Comparison of ENCODE assay signal across 8 mouse cellular contexts in genomic region chr15:25411461-25411860, GRCm38 (mm10). TPM values are rescaled to one million over a fixed set of nuclear protein-coding genes. Genes with fewer than 3 reads are reported as not detected.
A peak's percentile ranks its signal among the peaks of the same experiment; 100 is the strongest.
DNase-seq lines count a peak whose midpoint lies in the region; ATAC-seq and TF ChIP-seq lines count a peak whose summit lies in the region.

No protein-coding gene starts in this region.

- WGBS in limb, embryonic 14.5 days: 28% methylated on average over 7 of the region's 7 CpGs
- 60% methylated on average over 7 of the region's 7 CpGs for WGBS in stomach, postnatal 0 days

- peak overlapping the region; percentile 81 for H3K4me2 ChIP-seq in limb, embryonic 14.5 days (replicated peaks; ENCODE audit: low read depth, low read length, severe bottlenecking)
- H3K4me2 ChIP-seq in stomach, postnatal 0 days (replicated peaks; ENCODE audit: low read depth): peak overlapping the region; percentile 77

- no peak for TF ChIP-seq POLR2A in limb, embryonic 14.5 days (IDR thresholded peaks at IDR 0.05; ENCODE audit: borderline replicate concordance, extremely low read depth, insufficient read depth, insufficient read length)

- H3K4me3 ChIP-seq in limb, embryonic 14.5 days (replicated peaks; ENCODE audit: low read length): peak overlapping the region; percentile 98
- H3K4me3 ChIP-seq in stomach, postnatal 0 days (ENCODE audit: low read depth, low read length): peak overlapping the region; percentile 77; the same call in 1 of the 2 replicates

- H3K27me3 ChIP-seq in limb, embryonic 14.5 days (ENCODE audit: control insufficient read depth, insufficient read depth, low read length): no peaks in the 10 kb centered on the region
- no peaks in the 10 kb centered on the region for H3K27me3 ChIP-seq in stomach, postnatal 0 days (ENCODE audit: control insufficient read depth, insufficient read depth, low read length)

- no peak for TF ChIP-seq CTCF in stomach, postnatal 0 days (IDR thresholded peaks at IDR 0.05; ENCODE audit: low read depth)

- peak overlapping the region; percentile 95 for H3K9ac ChIP-seq in limb, embryonic 14.5 days (ENCODE audit: low read depth, low read length, severe bottlenecking)
- no peak overlapping the region for H3K9ac ChIP-seq in stomach, postnatal 0 days (ENCODE audit: low read length)

- 0 out of 2 replicates have a peak overlapping the region, but pooled peaks have one; percentile 93 for H3K27ac ChIP-seq in limb, embryonic 14.5 days (replicated peaks; ENCODE audit: low read depth, low read length)
- no peak overlapping the region for H3K27ac ChIP-seq in stomach, postnatal 0 days (replicated peaks)

- H3K36me3 ChIP-seq in limb, embryonic 14.5 days (ENCODE audit: control insufficient read depth, insufficient read depth, low read length): peaks cover 8% of the 10 kb centered on the region; the same call in 1 of the 2 replicates
- no peaks in the 10 kb centered on the region for H3K36me3 ChIP-seq in stomach, postnatal 0 days (ENCODE audit: control insufficient read depth, insufficient read depth, low read length)

- 0 out of 2 replicates have a peak, but pooled peaks cover 5% of the 10 kb centered on the region for H3K4me1 ChIP-seq in limb, embryonic 14.5 days (ENCODE audit: control insufficient read depth, insufficient read depth, low read length)
- H3K4me1 ChIP-seq in stomach, postnatal 0 days (replicated peaks; ENCODE audit: control insufficient read depth, insufficient read depth): no peaks in the 10 kb centered on the region

- no peak for ATAC-seq in limb, embryonic 14.5 days (ENCODE audit: low FRiP score, low read depth)
- ATAC-seq in stomach, postnatal 0 days (ENCODE audit: low FRiP score, low TSS enrichment): no peak

- no peaks in the 10 kb centered on the region for H3K9me3 ChIP-seq in limb, embryonic 14.5 days (ENCODE audit: control insufficient read depth, low read length)
- H3K9me3 ChIP-seq in stomach, postnatal 0 days (ENCODE audit: control insufficient read depth, low read length): no peaks in the 10 kb centered on the region

- no peak for TF ChIP-seq EP300 in stomach, postnatal 0 days (optimal IDR thresholded peaks at IDR 0.05)

- peak; percentile 58 to 65 for DNase-seq in cerebellum, postnatal 14 days
- no peak for DNase-seq in cerebellum, adult 9-11 months
- DNase-seq in right cerebral cortex, postnatal 4 days: peak; percentile 24
- no peak for DNase-seq in right cerebral cortex, postnatal 36 days (ENCODE audit: low spot score in 2 of 2)
- DNase-seq in limb, embryonic 14.5 days (ENCODE audit: low spot score): peak; percentile 40
- no peak for DNase-seq in stomach, postnatal 0 days (ENCODE audit: low spot score)
- no peak for DNase-seq in left cerebral cortex, adult 9 months (ENCODE audit: low spot score in 2 of 2)
- DNase-seq in frontal cortex, postnatal 25 days (ENCODE audit: low spot score in 2 of 2): no peak

RNA-seq across cellular contexts. Expression of gene Basp1, which starts 2.1 kb away (rescaled TPM):
- polyA plus RNA-seq in limb, embryonic 14.5 days (2012; rRNA removed): 108 and 123 TPM in 2 replicates
- 64.9 and 71.9 TPM in 2 replicates for polyA plus RNA-seq in limb, embryonic 14.5 days (2014; fragmentation: Nextera tagmentation; extraction: Ambion mirVana)
- 19.6 and 20.7 TPM in 2 replicates for polyA plus RNA-seq in stomach, postnatal 0 days (2015; fragmentation: Nextera tagmentation; extraction: Ambion mirVana)

Comparison
In these comparisons a context has a peak if more than half of its experiments do, and no peak if none do; other contexts are left out.
1. DNase-seq: peak in cerebellum, postnatal 14 days (2 of 2), right cerebral cortex, postnatal 4 days (single experiment) and limb, embryonic 14.5 days (single experiment); none in cerebellum, adult 9-11 months (single experiment), right cerebral cortex, postnatal 36 days (0 of 2), stomach, postnatal 0 days (single experiment), left cerebral cortex, adult 9 months (0 of 2) and frontal cortex, postnatal 25 days (0 of 2).